Mouse (Mus musculus) gastrocnemius, adult 18-20 months (tissue): ENCODE measurements around the gene D17Wsu92e. TPM values are rescaled to one million over a fixed set of nuclear protein-coding genes. Genes with fewer than 3 reads are reported as not detected.
"Not testable (repeated sequence)": the region's sequence is repeated elsewhere in the genome, so short reads cannot be mapped to it uniquely, and the experiment has no call there.

Experiments
- DNase-seq: peaks from one replicate; pipeline ENCODE4 v3.0.0; 2021; ENCODE audit warnings: low spot score
- long read RNA-seq, 2 experiments: library from polyadenylated mRNA; stranded (forward); transcript quantifications; one replicate each; pipeline ENCODE4 v2.0.0; 2021
- total RNA-seq, 2 experiments: library from RNA; stranded (reverse); gene quantifications; 2 replicates each; pipeline ENCODE4 v1.2.3; 2021

D17Wsu92e gene
- 100 to 1,000 TPM; 211 to 222 TPM for total RNA-seq
- long read RNA-seq, experiment 1, transcript D17Wsu92e-202 (5 exons, 3,573 nt) = minor isoform, 17 of 203 reads
- long read RNA-seq, experiment 1, transcript D17Wsu92e-203 (5 exons, 3,892 nt) = major isoform, 103 of 203 reads
- long read RNA-seq, experiment 1, partial matches to known transcripts = 10 of 203 reads
- long read RNA-seq, experiment 1, other reads (novel, unspliced or antisense) = 70 of 203 reads
- long read RNA-seq, experiment 2, transcript D17Wsu92e-202 (5 exons, 3,573 nt) = minor isoform, 19 of 194 reads
- long read RNA-seq, experiment 2, transcript D17Wsu92e-203 (5 exons, 3,892 nt) = major isoform, 79 of 194 reads
- long read RNA-seq, experiment 2, partial matches to known transcripts = 12 of 194 reads
- long read RNA-seq, experiment 2, other reads (novel, unspliced or antisense) = 80 of 194 reads

DNA sequence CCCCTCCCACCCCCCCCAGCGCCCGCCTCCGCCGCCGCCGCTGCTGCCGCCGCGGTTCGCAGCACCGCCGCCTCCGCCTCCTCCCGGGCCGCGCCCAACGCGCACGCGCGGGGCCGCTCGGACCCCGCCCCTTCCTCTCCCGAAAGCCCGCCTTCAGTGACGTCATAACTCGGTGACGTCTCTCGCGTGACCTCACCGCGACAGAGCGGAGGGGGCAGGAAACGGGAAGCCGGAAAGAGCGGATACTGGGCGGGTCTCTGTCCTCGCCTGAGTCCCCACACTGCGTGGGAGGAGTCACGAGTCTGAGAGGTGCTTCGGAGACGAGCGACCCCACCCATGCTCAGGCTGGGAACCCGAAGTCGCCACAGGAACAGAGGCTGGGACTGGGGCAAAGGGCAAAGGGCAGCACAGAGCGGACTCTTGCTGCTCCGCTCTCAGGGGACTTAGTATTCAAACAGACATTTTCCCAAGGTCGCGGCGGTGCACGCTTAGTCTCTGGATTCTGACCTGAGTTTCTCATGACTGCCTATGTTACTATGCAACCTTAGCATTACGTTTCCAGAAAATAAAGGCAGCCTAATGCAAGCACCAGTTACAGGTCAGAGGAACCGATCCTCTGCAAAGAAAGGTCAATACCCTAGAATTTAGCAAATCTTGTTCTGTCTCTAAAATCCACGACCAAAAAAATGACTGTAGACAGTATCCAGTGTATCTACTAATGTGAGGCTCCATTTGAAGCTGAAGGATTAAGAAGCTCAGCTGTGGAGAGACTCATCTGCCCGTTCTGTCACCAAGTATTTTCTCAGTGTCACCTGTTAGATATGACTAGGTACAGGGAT, at the start of gene D17Wsu92e:
Gene D17Wsu92e, minus strand, starts transcription at position 81 of the 839 bp plus-strand sequence.
- DNase-seq = peak; percentile 99

DNA sequence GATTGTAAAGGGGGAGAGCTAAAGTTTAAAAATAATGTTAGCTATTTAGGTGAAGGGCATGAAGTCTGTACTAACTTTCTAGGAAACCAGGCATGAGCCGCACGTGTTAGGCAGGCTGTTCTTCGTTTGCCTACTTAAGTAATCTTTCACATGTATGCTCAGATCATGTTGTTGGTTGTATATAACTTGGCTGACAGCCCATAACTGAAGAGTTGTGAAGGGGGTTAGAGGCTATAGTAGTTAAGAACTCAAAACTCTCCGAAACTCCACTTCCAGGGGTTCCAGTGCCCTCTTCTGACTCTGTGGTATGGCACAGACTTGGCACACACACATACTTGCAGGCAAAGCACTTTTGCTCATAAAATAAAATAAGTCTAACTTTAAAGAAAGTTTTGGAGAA, 46.3 kb upstream of the D17Wsu92e start:
- DNase-seq = no peak

- DNase-seq = no peak
Measured at GRCm38 (mm10) chr17:27865461-27865860, 45.0 kb upstream of the D17Wsu92e start.

- DNase-seq = no peak
Measured at GRCm38 (mm10) chr17:27859131-27859530, 38.7 kb upstream of the D17Wsu92e start.

- no peak for DNase-seq
Measured at GRCm38 (mm10) chr17:27857649-27858475, 37.4 kb upstream of the D17Wsu92e start.

DNA sequence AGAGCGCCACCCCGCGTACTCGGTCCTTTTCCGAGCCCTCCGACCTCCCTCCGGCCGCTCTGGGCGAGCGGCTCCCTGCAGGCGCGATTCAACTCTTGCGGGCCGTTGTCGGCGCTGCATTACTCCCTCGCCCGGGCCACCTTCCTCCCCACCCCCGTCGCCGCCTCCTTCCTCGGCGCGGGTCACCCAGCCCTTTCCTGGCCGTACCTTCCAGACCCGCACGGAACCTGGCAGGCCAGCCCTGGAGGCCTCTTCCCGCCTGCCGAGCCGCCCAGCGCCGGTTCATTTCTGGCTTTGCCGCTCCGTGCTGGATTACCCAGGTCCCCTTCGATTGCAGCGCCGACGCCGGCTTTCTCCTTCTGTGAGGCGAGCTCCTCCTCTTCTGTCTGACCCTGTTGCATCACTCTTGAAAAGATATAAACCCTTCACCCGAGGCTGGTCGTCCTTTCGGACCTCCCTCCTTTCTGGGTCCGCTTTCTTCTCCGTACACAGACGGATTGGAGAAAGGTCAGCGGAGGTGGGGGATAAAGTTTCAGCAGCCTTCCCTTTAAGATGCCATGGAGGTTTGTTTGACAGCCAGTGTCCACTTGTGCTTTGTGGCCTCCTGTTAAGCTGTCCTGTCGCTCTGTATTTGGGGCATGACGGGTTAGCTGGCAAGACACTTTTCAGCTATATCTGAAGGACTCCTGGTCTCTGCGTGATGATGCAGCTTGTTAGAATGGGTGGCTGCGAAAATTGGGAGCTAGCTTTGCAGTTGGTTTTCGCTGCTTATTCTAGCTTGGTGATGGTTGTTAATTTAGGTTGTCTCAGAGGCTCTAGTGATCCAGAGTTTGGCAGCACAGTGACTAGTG, 36.6 kb upstream of the D17Wsu92e start:
- DNase-seq = peak; percentile 44

- DNase-seq = peak; percentile 64
Measured at GRCm38 (mm10) chr17:27856265-27856797, 35.9 kb upstream of the D17Wsu92e start, which contains the start of gene Uhrf1bp1. TSS of gene Uhrf1bp1 (plus strand) at chr17:27856441.

- DNase-seq = peak; percentile 49
Measured at GRCm38 (mm10) chr17:27851076-27851475, 30.6 kb upstream of the D17Wsu92e start.

GRCm38 (mm10) chr17:27848351-27848750, 27.9 kb upstream of the D17Wsu92e start:
- no peak for DNase-seq

DNA sequence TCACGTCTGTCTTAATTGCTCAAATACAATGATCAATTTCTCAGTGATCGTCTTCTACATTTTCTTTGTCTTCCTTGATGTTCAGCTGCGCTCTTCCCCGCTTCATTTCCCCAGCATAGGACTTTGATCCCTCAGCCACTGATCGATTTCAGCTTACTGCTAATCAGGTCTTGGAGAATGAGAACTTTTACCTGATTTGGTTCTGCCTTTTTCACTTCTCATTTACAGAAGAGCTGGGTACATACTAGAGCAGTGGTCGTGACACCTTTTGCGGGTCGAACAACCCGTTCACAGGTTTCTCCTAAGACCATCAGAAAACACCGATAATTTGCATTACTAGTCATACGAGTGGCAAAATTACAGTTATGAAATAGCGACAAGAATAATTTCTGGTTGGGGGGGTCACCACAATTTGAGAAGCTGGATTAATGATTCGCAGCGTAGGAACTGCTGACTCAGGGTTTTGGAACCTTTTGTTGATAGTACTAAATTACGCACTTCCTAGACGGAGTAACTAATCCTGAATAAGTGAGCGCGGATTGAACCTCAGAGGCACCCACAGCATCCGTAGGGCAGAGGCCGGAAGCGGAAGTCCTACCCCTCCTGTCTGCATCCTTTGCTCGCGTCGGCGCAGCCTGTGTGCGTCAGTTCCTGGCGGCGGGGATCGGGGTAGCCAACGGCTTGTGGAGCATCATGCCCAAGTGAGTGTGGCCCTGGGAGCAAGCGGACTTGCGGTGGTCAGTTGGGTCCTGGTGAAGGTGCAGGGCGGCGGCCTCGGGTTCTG, 19.2 kb upstream of the D17Wsu92e start:
- peak; percentile 97 for DNase-seq

- not testable (repeated sequence) for DNase-seq
Measured at GRCm38 (mm10) chr17:27837850-27838249, 17.4 kb upstream of the D17Wsu92e start, which contains the start of gene Snrpc. TSS of gene Snrpc (plus strand) at chr17:27838150.

DNA sequence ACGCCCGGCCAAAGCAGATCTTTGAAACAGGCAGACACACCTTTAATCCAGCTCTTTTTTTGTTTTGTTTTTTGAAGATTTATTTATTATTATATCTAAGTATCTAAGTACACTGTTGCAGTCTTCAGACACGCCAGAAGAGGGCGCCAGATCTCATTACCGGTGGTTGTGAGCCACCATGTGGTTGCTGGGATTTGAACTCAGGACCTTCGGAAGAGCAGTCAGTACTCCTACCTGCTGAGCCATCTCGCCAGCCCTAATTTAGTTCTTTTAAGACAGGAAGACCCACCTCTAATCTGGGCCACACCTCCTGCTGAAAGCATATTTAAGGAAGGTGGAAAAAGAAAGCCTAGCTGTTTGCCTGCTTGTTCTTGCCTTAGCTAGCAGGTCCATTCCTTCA, 10.0 kb upstream of the D17Wsu92e start:
- no peak for DNase-seq

DNA sequence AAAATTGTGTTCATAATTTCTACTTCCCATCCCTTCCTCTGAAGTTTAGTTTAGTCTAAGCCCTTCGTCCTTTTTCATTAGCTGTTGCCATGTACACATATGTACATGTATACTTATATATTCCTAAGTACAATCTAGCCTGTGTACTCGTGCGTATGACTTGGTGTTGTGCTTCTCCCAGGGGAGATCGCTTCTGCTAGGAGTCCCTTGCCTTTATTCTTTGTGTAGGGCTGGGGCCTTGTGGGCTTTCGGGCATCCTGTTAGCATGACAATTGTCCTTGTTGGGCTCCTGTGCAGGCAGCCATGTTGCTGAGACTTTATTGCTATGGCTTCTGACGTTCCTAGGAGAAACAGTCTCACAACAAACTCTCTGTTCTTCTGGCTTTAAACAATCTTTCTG, 7.1 kb upstream of the D17Wsu92e start:
- DNase-seq = no peak

- peak; percentile 25 for DNase-seq
Measured at GRCm38 (mm10) chr17:27826908-27827383, 6.5 kb upstream of the D17Wsu92e start.

DNA sequence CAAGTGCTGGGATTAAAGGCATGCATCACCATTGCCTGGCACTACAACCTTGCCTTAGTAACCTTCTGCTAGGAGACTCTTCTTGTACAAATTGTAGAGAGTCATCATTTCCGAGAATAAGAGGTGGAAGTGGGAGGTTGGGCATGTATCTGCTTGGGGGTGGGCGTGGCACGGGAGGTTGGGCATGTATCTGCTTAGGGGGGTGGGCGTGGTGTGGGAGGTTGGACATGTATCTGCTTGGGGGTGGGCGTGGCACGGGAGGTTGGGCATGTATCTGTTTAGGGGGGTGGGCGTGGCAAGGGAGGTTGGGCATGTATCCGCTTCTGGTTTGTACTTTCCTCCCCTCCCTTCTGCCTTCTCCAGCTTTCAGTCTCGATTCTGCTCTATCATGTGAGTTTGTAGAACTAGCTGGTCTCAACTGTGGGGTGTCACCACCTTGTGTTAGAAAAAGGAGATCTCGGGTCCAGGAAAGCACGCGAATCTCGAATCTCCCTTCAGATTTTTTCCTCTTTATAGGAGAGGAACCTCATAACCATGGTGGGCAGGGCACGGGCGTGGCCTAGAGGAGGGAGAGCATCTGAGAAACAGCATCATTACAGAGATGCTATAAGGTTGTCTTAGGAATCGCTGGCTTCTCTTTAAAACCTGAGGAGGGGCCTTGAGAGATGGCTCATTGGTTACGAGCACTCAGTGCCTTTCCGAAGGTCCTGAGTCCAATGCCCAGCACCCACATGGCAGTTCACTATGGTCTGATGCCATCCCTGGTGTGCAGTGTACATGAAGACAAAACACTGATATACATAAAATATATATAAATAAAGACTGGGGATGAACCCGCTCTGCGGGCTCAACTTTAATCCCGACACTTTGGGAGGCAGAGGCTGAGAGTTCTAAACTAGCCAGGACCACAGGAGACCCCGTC, 5.8 kb upstream of the D17Wsu92e start:
- peak; percentile 51 for DNase-seq

DNA sequence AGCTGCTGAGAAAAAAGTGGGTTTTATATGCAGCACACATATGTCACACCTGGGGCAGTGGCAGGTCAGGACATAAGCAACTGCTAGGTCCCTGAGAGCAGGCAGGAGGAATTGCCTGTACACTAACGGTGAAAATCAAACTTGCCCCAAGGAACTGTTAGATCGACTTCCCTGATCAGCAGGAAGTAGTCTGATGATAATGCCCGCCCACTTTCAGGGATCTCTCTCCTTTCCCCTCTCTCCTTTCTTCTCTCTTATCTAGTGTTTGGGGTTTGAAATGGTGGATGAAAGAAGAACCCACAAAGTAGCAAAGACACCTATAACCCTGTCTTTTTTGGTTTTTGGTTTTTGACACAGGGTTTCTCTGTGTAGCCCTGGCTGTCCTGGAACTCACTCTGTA, 5.1 kb upstream of the D17Wsu92e start:
- DNase-seq = no peak

GRCm38 (mm10) chr17:27824941-27825340, 4.5 kb upstream of the D17Wsu92e start:
- no peak for DNase-seq
